Mouse (Mus musculus) G1E-ER4 (cell line): ENCODE measurements around the gene Spsb4. TPM values are rescaled to one million over a fixed set of nuclear protein-coding genes. Genes with fewer than 3 reads are reported as not detected.

Experiments used
- GATA1 ChIP-seq: IDR thresholded peaks from one replicate; pipeline ENCODE4 v1.8.0; 2012; ENCODE audit warnings: low read length, inconsistent platforms
- polyA plus RNA-seq: library from polyadenylated mRNA; stranded (reverse); fragments of >175 nt; gene quantifications from 2 replicates; pipeline ENCODE4 v1.2.3, GENCODE M21; 2012

The Spsb4 gene
- polyA plus RNA-seq, 1 experiment = not detected

DNA sequence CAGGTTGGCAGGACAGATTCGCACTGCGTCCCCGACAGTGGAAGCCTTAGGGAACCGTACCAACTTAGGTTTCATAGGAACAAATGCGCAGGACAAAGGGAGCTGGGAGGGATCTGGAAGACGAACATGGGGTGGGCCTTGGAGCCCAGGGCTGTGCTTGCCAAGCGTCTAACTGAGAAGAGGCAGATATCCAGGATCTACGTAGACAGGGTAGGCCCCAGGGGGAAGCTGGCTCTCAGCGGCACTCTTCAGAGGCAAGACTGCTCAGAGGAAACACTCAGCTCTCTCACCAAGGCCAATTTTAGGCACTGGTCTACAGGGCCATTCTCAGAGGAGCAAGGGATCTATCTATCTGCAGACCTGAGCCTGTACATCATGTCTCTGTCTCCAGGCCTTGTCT is 69.1 kb downstream of the Spsb4 start:
- TF ChIP-seq GATA1 = no peak

GRCm38 (mm10) chr9:96948546-96948945 is 70.1 kb downstream of the Spsb4 start:
- no peak for TF ChIP-seq GATA1

- TF ChIP-seq GATA1 = no peak
These were observed 71.5 kb downstream of the Spsb4 start for GRCm38 (mm10) chr9:96947171-96947570.

DNA sequence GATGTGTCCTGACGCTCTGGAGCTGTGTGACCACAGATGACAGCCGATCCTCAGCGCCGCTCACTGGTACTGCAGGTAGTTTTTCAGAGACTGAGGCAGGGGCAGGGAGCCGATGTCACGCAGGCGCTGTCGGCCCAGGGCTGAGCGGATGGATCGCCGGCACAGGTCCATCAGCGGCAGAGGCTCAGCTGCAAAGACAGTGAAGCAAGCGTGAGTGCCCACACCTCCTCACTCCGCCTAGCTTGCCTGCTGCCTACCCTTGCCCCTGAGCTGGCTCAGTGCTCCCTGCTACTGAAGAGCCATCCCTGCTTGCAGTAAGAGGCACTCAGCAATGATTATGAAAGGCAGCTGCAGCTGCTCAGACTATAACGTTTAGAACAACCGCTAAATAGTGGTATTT is 74.1 kb downstream of the Spsb4 start:
- no peak for TF ChIP-seq GATA1

DNA sequence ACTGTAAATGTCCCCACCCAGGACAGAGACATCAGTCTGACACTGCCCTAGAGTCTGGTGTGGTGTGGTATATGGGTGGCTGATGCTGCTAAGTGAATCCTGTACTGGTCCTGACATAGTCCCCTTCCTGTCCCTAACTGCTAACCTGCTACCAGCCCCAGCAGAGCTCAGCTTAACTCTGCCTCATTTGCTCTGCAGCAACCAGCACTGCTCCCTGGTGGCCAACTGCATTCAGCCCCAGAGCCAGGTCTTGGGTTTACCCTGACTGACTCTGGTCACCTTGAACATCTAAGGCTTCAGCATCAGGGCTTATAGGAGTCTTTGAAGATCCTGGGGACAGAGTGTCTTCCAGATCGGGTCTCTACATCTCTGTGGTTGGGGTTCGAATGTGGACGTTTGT is 75.7 kb downstream of the Spsb4 start:
- TF ChIP-seq GATA1 = no peak

DNA sequence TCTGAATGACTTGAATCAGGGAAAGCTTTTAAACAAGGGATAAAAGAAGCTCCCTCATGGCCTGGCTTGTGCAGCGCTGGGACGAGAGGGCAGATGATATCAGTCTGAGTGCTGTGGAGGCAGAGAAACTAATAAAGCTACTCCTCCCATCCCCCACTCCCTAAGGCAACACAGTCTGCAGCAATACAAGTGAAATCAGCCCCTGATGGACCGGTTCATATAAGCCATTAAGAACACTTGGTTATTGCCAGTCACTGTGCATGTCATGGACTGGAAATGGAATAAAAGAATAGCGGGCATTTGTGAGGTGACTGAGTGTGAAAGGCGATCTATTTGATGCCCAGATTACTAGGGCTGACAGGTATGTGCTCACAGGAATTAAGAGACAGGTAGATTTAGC is 79.8 kb downstream of the Spsb4 start:
- TF ChIP-seq GATA1 = no peak

DNA sequence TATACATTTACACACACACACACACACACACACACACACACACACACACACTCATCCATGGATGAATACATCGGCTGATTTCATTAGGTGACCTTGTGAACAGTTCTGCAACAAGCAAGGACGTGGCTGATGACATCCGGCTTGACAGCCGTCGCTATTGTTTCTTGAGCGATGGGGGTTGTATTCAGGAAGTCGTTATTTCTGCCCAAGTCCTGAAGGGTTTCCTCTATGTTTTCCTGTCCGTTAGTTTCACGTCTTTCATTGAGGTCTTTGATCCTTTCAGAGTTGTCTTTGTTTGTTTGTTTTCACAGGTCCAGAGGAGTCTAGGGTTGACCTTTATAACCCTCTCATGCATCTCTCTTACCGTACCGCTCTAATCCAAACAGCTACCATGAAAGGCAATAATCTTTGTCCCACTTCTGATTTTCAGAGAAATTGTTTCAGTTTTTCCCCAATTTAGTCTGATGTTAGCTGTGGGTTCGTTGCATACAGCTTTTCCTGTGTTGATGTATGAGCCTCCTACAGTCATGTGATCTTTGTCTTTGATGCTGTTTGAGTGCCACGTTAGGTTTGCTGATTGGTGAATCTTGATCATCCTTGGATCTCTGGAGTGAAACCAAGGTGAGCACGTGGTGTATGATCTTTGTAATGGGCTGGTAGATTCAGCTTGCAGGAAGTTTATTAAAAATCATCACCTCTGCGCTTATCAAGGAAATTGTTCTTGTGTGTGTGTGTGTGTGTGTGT is 82.9 kb downstream of the Spsb4 start:
- no peak for TF ChIP-seq GATA1

DNA sequence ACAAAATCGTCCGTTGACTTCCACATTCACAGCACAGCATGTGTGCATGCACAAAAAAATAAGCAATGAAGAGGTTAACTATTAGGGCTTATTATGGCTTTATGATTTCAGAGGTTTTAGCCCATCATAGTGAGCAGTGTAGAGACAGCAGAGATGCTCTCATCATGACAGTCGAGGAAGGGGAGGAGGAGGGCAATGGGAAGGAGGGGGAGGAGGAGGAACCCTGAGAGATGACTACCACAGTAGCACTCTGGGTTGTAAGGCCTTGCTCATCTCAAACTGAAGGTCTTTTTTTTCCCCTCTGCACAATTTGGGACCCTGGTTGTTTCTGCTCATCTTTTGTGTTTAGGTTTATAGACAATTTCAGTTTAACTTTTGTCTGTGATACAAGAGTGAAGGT is 83.8 kb downstream of the Spsb4 start:
- no peak for TF ChIP-seq GATA1

- no peak for TF ChIP-seq GATA1
These were observed 85.9 kb downstream of the Spsb4 start for GRCm38 (mm10) chr9:96932751-96933150.

- no peak for TF ChIP-seq GATA1
These were observed 94.9 kb downstream of the Spsb4 start for GRCm38 (mm10) chr9:96923577-96924316.

DNA sequence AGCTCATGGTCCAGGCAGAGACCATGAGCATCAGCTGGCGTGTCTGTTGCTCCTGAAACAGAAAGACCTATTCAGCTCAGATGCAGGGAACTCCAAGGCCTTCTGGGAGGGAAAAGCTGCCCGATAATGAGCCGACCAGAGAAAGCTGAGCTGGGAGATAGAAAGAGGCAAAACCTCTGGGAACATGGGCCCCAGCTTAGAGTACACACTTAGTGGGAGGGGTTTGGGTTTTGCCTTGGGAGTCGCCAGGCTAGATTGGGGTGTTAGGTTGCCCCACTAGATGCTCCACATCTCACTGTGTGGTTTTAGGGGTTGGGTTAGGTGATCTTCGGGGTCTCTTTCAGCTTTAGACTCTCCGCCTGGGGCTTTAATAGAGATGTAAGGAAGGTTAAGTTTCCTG is 95.5 kb downstream of the Spsb4 start:
- TF ChIP-seq GATA1 = no peak

DNA sequence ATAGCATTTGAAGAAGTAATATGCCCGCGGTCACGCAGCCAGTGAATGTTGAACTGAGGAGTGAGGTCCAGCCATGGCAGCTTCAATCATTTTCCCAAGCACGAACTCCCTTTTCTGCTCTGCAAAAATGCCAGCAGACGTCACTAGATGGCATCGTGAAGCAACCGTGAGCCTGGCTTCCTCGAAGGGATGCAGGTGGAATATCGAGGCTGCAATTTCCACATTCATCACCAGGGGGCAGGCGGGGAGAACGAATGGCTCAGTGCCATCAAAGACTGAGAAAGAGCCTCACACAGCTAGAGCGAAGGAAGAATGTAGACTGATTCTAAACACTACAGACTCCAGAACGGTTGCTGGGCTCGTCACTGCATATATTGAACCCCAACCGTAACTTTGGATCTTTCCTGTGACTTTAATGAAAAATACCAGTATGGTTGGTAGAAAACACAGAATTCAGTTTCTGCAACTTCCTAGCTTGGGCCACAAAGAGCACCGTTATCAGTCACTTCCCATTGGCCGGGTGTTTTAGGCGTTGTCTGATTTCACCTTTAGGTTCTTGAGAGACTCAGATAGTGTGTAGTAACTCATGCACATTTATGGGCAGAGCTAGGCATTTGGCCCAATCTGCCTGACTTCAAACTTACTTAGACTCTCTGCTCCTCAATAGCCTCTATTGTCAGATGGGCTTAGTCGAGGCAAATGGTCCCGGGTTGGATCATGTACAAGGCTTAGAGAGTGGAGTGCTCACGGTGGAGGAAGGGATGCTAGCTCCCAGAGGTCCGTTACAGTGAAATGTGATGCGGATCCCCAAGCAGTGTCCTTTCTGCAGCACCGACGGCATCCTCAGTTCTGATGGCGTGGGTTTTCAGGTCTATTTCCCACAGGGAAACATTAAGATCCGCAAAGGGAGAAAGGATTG is 101.8 kb downstream of the Spsb4 start:
- no peak for TF ChIP-seq GATA1

DNA sequence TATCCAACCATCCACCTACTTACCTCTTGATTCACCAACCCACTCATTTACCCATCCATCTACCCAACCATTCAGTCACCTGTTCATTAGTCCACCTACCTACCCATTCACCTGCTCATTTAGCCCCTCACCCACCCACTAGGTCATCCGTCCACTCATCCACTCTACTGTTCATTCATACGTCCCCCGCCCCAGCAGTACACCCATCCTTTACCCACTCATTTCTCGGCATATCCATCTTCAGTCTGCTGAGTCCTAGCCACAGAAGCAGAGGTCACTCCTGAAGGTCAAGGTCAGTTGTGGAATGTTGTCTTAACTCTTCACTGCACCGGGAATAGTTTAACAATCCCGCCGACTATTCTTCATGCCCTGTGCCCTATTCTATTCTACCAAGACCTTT is 102.6 kb downstream of the Spsb4 start:
- no peak for TF ChIP-seq GATA1

GRCm38 (mm10) chr9:96914851-96915250 is 103.8 kb downstream of the Spsb4 start:
- no peak for TF ChIP-seq GATA1

- TF ChIP-seq GATA1 = no peak
These were observed 104.6 kb downstream of the Spsb4 start for GRCm38 (mm10) chr9:96914005-96914404.

- no peak for TF ChIP-seq GATA1
These were observed 109.1 kb downstream of the Spsb4 start for GRCm38 (mm10) chr9:96909503-96909902.
